Mouse (Mus musculus): ENCODE measurements around the gene Nudt13. TPM values are rescaled to one million over a fixed set of nuclear protein-coding genes. Genes with fewer than 3 reads are reported as not detected.

Gene Nudt13
- polyA plus RNA-seq (2015; fragmentation: Nextera tagmentation; extraction: Ambion mirVana) = 11.2 and 13.5 TPM in 2 replicates

GRCm38 (mm10) chr14:20294117-20294892, at the start of gene Nudt13:
Gene Nudt13 (plus strand): TSS chr14:20294697.

GRCm38 (mm10) chr14:20269082-20269809, 25.3 kb upstream of the Nudt13 start, which contains the start of gene Kcnk16:
Gene Kcnk16 (minus strand): TSS chr14:20269199.

GRCm38 (mm10) chr14:20347991-20348541, 53.6 kb downstream of the Nudt13 start, which contains the start of the genes Ecd and Fam149b:
Gene Ecd (minus strand): TSS chr14:20348121.
Gene Fam149b (plus strand): TSS chr14:20348162.

Other genes with a start within 250 kb of the Nudt13 start
- gene Saysd1, start 156.2 kb upstream of the Nudt13 start, polyA plus RNA-seq (2015; fragmentation: Nextera tagmentation; extraction: Ambion mirVana) = 11.4 and 14.0 TPM in 2 replicates
- 1.3 and 1.9 TPM in 2 replicates for gene Kcnk5, start 112.9 kb upstream of the Nudt13 start, polyA plus RNA-seq (2015; fragmentation: Nextera tagmentation; extraction: Ambion mirVana)
- gene Kcnk16, start 25.5 kb upstream of the Nudt13 start, polyA plus RNA-seq (2015; fragmentation: Nextera tagmentation; extraction: Ambion mirVana) = not detected in 2 replicates
- gene Ecd, start 53.4 kb downstream of the Nudt13 start, polyA plus RNA-seq (2015; fragmentation: Nextera tagmentation; extraction: Ambion mirVana) = 33.9 and 37.1 TPM in 2 replicates
- gene Fam149b, start 53.5 kb downstream of the Nudt13 start, polyA plus RNA-seq (2015; fragmentation: Nextera tagmentation; extraction: Ambion mirVana) = 26.9 and 29.1 TPM in 2 replicates
- gene Dnajc9, start 94.2 kb downstream of the Nudt13 start, polyA plus RNA-seq (2015; fragmentation: Nextera tagmentation; extraction: Ambion mirVana) = 89.9 and 96.9 TPM in 2 replicates
- 81.4 and 87.8 TPM in 2 replicates for gene Mrps16, start 98.9 kb downstream of the Nudt13 start, polyA plus RNA-seq (2015; fragmentation: Nextera tagmentation; extraction: Ambion mirVana)
- 1.8 and 2.2 TPM in 2 replicates for gene Cfap70, start 157.5 kb downstream of the Nudt13 start, polyA plus RNA-seq (2015; fragmentation: Nextera tagmentation; extraction: Ambion mirVana)
- 22.8 and 24.9 TPM in 2 replicates for gene Anxa7, start 185.4 kb downstream of the Nudt13 start, polyA plus RNA-seq (2015; fragmentation: Nextera tagmentation; extraction: Ambion mirVana)
- gene Mss51, start 202.2 kb downstream of the Nudt13 start, polyA plus RNA-seq (2015; fragmentation: Nextera tagmentation; extraction: Ambion mirVana) = 0.15 and 0.33 TPM in 2 replicates

Measured in neural tube, postnatal 0 days (tissue).